Mouse (Mus musculus): ENCODE measurements at regions not wholly inside any gene's neighbourhood (a gene's known extent, or its start where the extent isn't known, plus 50 kb on each side); places are given as distances from the start of the nearest gene placed in this dataset.

GRCm38 (mm10) chr8:24280296-24280695 lies 445.4 kb downstream of the Adam3 start:
- Histone ChIP-seq H3K4me2 (replicated peaks; ENCODE audit: low read depth, low read length) (no peak overlapping the region), H3K27ac (ENCODE audit: low read length) (no peak overlapping the region), H3K9me3 (ENCODE audit: control insufficient read depth, low read depth, low read length) (no peaks in the 10 kb centered on the region), H3K4me1 (ENCODE audit: control insufficient read depth, insufficient read depth, low read length) (no peaks in the 10 kb centered on the region; the same call in 1 of the 2 replicates), H3K4me3 (ENCODE audit: low read depth, low read length) (no peak overlapping the region), H3K27me3 (ENCODE audit: control insufficient read depth, insufficient read depth, low read length) (no peaks in the 10 kb centered on the region), H3K36me3 (ENCODE audit: control insufficient read depth, insufficient read depth, low read length) (no peaks in the 10 kb centered on the region), H3K9ac (replicated peaks; ENCODE audit: low read depth, low read length) (no peak overlapping the region)
- WGBS: 84% methylated on average over 4 of the region's 4 CpGs
- ATAC-seq (ENCODE audit: insufficient number of reproducible peaks, insufficient read depth, low FRiP score, low read depth): no peak

- 82% methylated on average over 8 of the region's 8 CpGs for WGBS
- Histone ChIP-seq H3K4me2 (replicated peaks; ENCODE audit: low read depth, low read length) (no peak overlapping the region), H3K27ac (ENCODE audit: low read length) (no peak overlapping the region)
Measured at GRCm38 (mm10) chr8:24278391-24278790, 447.3 kb downstream of the Adam3 start.

DNA sequence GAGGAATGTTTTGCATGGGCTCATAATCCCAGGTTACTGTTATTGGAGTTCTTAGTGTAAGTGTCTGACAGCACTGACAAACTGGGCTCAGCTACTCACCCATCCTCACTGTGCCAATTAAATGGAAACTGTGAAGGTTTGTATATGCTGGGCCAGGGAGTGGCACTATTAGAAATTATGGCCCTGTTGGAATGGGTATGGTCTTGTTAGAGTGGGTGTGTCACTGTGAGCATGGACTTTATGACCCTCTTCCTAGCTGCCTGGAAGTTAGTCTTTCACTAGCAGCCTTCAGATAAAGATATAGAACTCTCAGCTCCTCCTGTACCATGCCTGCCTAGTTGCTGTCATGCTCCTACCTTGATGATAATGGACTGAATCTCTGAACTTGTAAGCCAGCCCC lies 464.3 kb downstream of the Adam3 start:
- no peak overlapping the region for H3K27ac ChIP-seq (ENCODE audit: low read length)
- no peak for ATAC-seq (ENCODE audit: insufficient number of reproducible peaks, insufficient read depth, low FRiP score, low read depth)
- H3K4me2 ChIP-seq (replicated peaks; ENCODE audit: low read depth, low read length): no peak overlapping the region
- no peaks in the 10 kb centered on the region for H3K9me3 ChIP-seq (ENCODE audit: control insufficient read depth, low read depth, low read length)
- H3K9ac ChIP-seq (replicated peaks; ENCODE audit: low read depth, low read length): no peak overlapping the region
- H3K4me1 ChIP-seq (ENCODE audit: control insufficient read depth, insufficient read depth, low read length): no peaks in the 10 kb centered on the region
- no peaks in the 10 kb centered on the region for H3K27me3 ChIP-seq (ENCODE audit: control insufficient read depth, insufficient read depth, low read length)
- H3K36me3 ChIP-seq (ENCODE audit: control insufficient read depth, insufficient read depth, low read length): no peaks in the 10 kb centered on the region
- H3K4me3 ChIP-seq (ENCODE audit: low read depth, low read length): no peak overlapping the region

More at GRCm38 (mm10) chr8:24278391-24278790, 447.3 kb downstream of the Adam3 start:
- Histone ChIP-seq H3K4me3 (ENCODE audit: low read depth, low read length) (no peak overlapping the region), H3K9ac (replicated peaks; ENCODE audit: low read depth, low read length) (no peak overlapping the region), H3K4me1 (ENCODE audit: control insufficient read depth, insufficient read depth, low read length) (no peaks in the 10 kb centered on the region; the same call in 1 of the 2 replicates), H3K9me3 (ENCODE audit: control insufficient read depth, low read depth, low read length) (no peaks in the 10 kb centered on the region), H3K36me3 (ENCODE audit: control insufficient read depth, insufficient read depth, low read length) (no peaks in the 10 kb centered on the region), H3K27me3 (ENCODE audit: control insufficient read depth, insufficient read depth, low read length) (no peaks in the 10 kb centered on the region)
- ATAC-seq (ENCODE audit: insufficient number of reproducible peaks, insufficient read depth, low FRiP score, low read depth): no peak

GRCm38 (mm10) chr8:24258622-24259021 lies 467.0 kb downstream of the Adam3 start:
- ATAC-seq (ENCODE audit: insufficient number of reproducible peaks, insufficient read depth, low FRiP score, low read depth): no peak
- no peak overlapping the region for H3K4me2 ChIP-seq (replicated peaks; ENCODE audit: low read depth, low read length)
- H3K9ac ChIP-seq (replicated peaks; ENCODE audit: low read depth, low read length): no peak overlapping the region
- no peak overlapping the region for H3K27ac ChIP-seq (ENCODE audit: low read length)
- no peak overlapping the region for H3K4me3 ChIP-seq (ENCODE audit: low read depth, low read length)
- no peaks in the 10 kb centered on the region for H3K4me1 ChIP-seq (ENCODE audit: control insufficient read depth, insufficient read depth, low read length)
- no peaks in the 10 kb centered on the region for H3K27me3 ChIP-seq (ENCODE audit: control insufficient read depth, insufficient read depth, low read length)
- 87% methylated on average over 3 of the region's 3 CpGs for WGBS
- no peaks in the 10 kb centered on the region for H3K9me3 ChIP-seq (ENCODE audit: control insufficient read depth, low read depth, low read length)
- no peaks in the 10 kb centered on the region for H3K36me3 ChIP-seq (ENCODE audit: control insufficient read depth, insufficient read depth, low read length)

DNA sequence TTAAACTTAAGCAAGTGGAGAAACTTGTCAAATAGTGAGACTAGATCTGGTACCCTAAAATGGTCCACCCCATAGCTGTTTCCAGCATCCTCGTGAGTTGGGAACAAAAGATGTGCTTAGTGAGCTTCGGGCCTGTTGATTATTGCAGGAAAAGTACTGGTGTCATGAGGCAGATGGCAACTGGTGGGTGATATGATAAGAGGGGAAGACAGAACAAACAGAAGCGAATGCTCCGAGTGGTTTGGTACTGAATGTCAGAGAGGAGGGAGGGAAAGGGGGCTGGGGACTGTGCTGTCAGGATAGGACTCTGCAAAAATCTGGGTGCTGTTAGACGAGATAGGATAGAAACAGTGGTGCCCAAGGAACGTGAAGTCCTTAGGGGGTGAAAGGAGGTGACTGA lies 483.4 kb downstream of the Adam3 start:
- Histone ChIP-seq H3K36me3 (ENCODE audit: control insufficient read depth, insufficient read depth, low read length) (no peaks in the 10 kb centered on the region), H3K4me3 (ENCODE audit: low read depth, low read length) (no peak overlapping the region), H3K27me3 (ENCODE audit: control insufficient read depth, insufficient read depth, low read length) (no peaks in the 10 kb centered on the region), H3K9me3 (ENCODE audit: control insufficient read depth, low read depth, low read length) (no peaks in the 10 kb centered on the region), H3K4me1 (ENCODE audit: control insufficient read depth, insufficient read depth, low read length) (no peaks in the 10 kb centered on the region), H3K4me2 (replicated peaks; ENCODE audit: low read depth, low read length) (no peak overlapping the region), H3K9ac (replicated peaks; ENCODE audit: low read depth, low read length) (no peak overlapping the region), H3K27ac (ENCODE audit: low read length) (no peak overlapping the region)
- ATAC-seq (ENCODE audit: insufficient number of reproducible peaks, insufficient read depth, low FRiP score, low read depth): no peak
- WGBS: 75% methylated on average over 6 of the region's 6 CpGs

- Histone ChIP-seq H3K4me2 (replicated peaks; ENCODE audit: low read depth, low read length) (no peak overlapping the region), H3K9me3 (ENCODE audit: control insufficient read depth, low read depth, low read length) (no peaks in the 10 kb centered on the region)
Measured at GRCm38 (mm10) chr8:24240211-24240983, 485.3 kb downstream of the Adam3 start.

DNA sequence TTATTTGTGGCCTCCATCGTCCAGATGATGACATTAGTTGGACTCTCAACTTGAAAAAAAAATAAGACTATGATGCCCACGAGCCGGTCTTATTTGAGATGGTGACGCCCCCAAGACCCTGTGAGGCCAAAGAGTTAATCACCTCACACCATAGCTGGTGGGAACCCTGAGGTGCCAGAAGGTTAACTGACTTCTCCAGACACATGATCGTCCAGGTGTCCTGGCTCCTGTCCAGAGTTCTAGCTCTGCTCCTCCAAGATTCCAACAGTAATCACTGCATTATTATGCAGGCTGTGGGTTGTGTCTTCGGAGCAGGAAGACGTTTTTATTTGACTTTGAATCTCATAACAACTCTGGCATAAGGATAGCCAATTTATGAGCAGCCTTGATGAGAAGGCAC lies 490.7 kb downstream of the Adam3 start:
- H3K9me3 ChIP-seq (ENCODE audit: control insufficient read depth, low read depth, low read length): no peaks in the 10 kb centered on the region
- H3K4me2 ChIP-seq (replicated peaks; ENCODE audit: low read depth, low read length): no peak overlapping the region
- no peaks in the 10 kb centered on the region for H3K36me3 ChIP-seq (ENCODE audit: control insufficient read depth, insufficient read depth, low read length)
- no peak overlapping the region for H3K27ac ChIP-seq (ENCODE audit: low read length)
- H3K27me3 ChIP-seq (ENCODE audit: control insufficient read depth, insufficient read depth, low read length): no peaks in the 10 kb centered on the region
- H3K9ac ChIP-seq (replicated peaks; ENCODE audit: low read depth, low read length): no peak overlapping the region
- ATAC-seq (ENCODE audit: insufficient number of reproducible peaks, insufficient read depth, low FRiP score, low read depth): no peak
- 72% methylated on average over 7 of the region's 7 CpGs for WGBS
- no peak overlapping the region for H3K4me3 ChIP-seq (ENCODE audit: low read depth, low read length)
- H3K4me1 ChIP-seq (ENCODE audit: control insufficient read depth, insufficient read depth, low read length): no peaks in the 10 kb centered on the region

More at GRCm38 (mm10) chr8:24240211-24240983, 485.3 kb downstream of the Adam3 start:
- no peak overlapping the region for H3K4me3 ChIP-seq (ENCODE audit: low read depth, low read length)
- no peak overlapping the region for H3K9ac ChIP-seq (replicated peaks; ENCODE audit: low read depth, low read length)
- WGBS: 73% methylated on average over 7 of the region's 7 CpGs
- no peaks in the 10 kb centered on the region for H3K4me1 ChIP-seq (ENCODE audit: control insufficient read depth, insufficient read depth, low read length)
- no peak overlapping the region for H3K27ac ChIP-seq (ENCODE audit: low read length)
- no peak for ATAC-seq (ENCODE audit: insufficient number of reproducible peaks, insufficient read depth, low FRiP score, low read depth)
- H3K27me3 ChIP-seq (ENCODE audit: control insufficient read depth, insufficient read depth, low read length): no peaks in the 10 kb centered on the region
- no peaks in the 10 kb centered on the region for H3K36me3 ChIP-seq (ENCODE audit: control insufficient read depth, insufficient read depth, low read length)

GRCm38 (mm10) chr8:24228148-24228547 lies 497.5 kb downstream of the Adam3 start:
- Histone ChIP-seq H3K27ac (ENCODE audit: low read length) (no peak overlapping the region), H3K36me3 (ENCODE audit: control insufficient read depth, insufficient read depth, low read length) (no peaks in the 10 kb centered on the region), H3K9ac (replicated peaks; ENCODE audit: low read depth, low read length) (no peak overlapping the region), H3K27me3 (ENCODE audit: control insufficient read depth, insufficient read depth, low read length) (no peaks in the 10 kb centered on the region), H3K4me1 (ENCODE audit: control insufficient read depth, insufficient read depth, low read length) (no peaks in the 10 kb centered on the region), H3K4me3 (ENCODE audit: low read depth, low read length) (no peak overlapping the region), H3K4me2 (replicated peaks; ENCODE audit: low read depth, low read length) (no peak overlapping the region), H3K9me3 (ENCODE audit: control insufficient read depth, low read depth, low read length) (no peaks in the 10 kb centered on the region)
- 79% methylated on average over 1 of the region's 1 CpGs for WGBS
- ATAC-seq (ENCODE audit: insufficient number of reproducible peaks, insufficient read depth, low FRiP score, low read depth): no peak

Measured in stomach, embryonic 14.5 days (tissue).